Mouse (Mus musculus) stomach, postnatal 0 days (tissue): ENCODE measurements around the gene Gck.

Experiments
- CTCF ChIP-seq: IDR thresholded peaks from 2 replicates; pipeline ENCODE4 v1.5.1; 2016; ENCODE audit warnings: antibody characterized with exemption, low read depth, mild to moderate bottlenecking, moderate library complexity
- EP300 ChIP-seq: optimal IDR thresholded peaks from 2 replicates; pipeline ENCODE3; 2016; ENCODE audit warnings: antibody characterized with exemption

DNA sequence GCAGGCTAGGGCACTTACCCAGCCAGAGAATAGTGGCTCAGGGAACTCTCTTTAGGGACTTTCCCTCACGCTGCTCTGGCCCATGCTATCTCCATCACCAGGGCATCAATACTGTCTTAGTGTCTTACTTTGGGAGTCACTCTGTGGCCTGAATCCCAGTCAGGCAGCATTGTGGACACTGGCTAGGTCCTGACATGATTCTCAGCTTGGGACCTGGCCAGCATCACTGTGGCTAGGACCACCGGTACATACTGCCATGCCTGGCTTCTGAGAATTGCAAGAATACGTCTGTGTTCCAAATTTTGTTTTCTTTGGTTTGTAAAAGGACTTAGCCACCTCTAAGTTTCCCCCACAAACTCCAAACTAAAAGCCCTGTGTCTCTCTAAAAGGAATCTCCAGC is 45.0 kb upstream of the Gck start:
- TF ChIP-seq CTCF = no peak
- no peak for TF ChIP-seq EP300
